Mouse (Mus musculus): Measurements from ENCODE around the gene Calr.

DNA sequence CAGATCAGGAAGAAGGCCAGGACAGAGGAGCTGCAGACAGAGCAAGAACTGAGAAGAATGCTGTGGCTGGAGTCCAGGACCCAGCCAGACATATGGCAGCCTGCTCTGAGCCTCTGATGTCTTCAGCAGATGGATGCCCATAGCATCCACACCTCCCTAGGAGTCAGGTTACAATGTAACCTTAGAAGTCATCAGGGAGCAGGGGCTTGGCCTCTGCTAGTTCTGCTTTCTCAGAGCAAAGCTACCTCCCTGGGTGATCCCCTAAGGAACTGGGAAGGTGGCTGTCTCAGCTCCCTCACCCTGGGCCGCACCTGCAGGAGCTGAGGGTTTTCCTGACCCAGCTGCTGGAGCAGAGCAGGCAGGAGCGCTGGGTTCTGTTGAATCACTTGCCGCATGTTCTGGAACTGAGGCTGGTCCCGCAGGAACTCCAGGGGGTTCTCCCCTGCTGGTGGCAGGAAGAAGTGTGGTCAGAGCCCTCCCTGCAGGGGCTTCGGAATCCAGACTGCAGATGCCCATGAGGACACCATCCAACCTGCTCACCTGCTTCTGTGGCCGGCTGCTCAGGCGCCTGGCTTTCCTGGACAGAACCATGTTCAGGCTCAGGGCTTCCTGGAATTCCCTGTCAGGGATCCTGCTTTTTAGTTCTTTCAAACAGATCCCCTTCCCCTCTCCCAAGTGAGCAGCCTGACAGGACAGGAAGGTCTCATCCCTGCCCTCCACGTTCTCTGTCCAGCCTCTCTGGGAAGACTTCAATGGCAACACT, 9.4 kb downstream of the Calr start:
- TF ChIP-seq CTCF (IDR thresholded peaks at IDR 0.05; ENCODE audit: control insufficient read depth, insufficient read depth, low read length) (no peak; the same call in 1 of the 2 replicates), POLR2A (IDR thresholded peaks at IDR 0.05; ENCODE audit: borderline replicate concordance, control insufficient read depth, low read depth, low read length) (no peak)

All from bone marrow, adult 2 months (tissue).